Mouse (Mus musculus): ENCODE measurements around the gene 2410004P03Rik.

The 2410004P03Rik gene

DNA sequence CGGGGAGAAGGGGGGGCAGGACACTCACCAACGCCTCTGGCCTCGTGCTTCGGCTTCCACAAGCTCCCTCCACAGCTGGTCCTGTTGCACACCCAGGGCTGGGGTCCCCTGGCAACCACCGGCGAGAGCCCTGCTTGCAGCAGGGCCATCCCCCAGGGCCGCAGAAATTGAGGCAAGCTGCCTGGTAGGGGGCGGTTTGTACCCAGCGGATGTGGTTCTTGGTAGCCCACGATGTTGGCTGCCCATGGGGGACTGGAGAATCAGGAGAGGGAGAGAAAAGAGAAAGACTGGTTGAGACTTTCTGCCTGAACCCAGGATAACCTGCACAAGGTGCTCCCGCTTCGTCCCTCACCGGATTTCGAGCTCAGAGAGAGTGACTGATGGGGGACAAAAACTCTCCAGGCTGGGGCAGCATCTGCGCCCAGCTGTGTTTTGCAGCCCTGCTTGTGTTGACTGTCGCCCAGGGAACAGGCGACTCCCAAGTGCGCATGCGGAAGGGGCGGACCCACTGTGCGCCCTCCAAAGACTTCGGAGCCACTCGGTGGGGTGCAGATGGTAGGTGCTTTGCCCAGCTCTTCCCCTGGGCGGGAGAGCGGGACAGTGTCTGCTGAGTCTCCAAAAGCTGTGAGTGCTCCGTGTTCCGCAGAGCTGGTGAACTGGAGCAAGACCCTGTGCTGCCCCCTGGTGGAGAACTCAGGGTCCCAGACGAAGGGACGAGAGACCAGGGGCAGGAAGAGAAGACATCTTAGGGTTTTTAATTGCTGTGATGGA lies at the start of gene 2410004P03Rik:
2410004P03Rik (minus strand) TSS at position 628 of the 771 bp plus-strand sequence.
- DNase-seq (ENCODE audit: low spot score in 2 of 2) = peak; percentile 69 to 74

DNA sequence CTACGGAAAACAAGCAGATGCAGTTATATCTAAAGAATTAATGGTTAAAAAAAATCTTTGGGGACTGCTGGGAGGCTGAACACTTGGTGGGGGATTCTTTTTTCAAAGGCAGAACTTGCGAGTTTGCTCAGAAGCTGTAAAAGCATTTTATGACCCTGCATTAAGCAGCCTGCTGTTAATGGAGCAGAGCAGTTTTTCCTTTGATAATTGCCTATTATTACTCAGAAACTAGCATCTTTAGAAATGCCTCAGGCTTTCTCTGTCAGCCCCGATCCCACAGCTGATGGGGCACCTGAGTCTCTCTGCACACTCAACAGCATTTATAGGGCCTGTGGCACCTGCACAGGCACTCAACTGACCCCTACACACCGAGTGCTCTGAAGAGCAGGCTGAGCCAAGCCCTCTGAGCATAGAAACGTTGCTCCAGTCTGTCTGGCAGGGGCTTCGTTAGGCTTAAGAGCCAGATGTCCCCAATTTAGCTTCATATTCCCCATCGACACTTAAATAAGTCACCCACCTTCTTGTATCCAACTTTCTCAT lies 49.7 kb upstream of the 2410004P03Rik start:
- no peak for DNase-seq (ENCODE audit: low spot score in 2 of 2)

- DNase-seq (ENCODE audit: low spot score in 2 of 2) = no peak
These were observed 47.0 kb upstream of the 2410004P03Rik start for GRCm38 (mm10) chr12:17058490-17058889.

GRCm38 (mm10) chr12:17057110-17057509 lies 45.6 kb upstream of the 2410004P03Rik start:
- DNase-seq (ENCODE audit: low spot score in 2 of 2) = no peak

DNA sequence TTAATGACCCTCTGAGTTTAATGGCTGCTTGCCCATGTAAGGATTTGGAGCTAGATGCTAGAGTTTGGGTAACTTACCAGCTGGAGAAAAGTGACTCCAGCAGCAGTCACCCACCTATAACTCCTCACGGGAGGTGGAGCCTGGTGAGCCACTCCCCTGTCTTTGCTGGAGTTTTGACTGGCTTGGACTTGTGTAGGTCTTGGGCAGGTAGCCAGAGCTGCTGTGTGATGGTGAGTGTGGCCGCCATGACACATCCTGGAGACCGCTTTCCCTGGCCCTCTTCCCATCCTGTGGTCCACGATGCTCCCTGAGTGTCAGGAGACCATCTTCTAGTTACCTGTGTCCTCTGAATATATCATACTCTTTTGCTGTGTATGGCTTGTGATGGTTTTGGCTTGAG lies 44.2 kb upstream of the 2410004P03Rik start:
- DNase-seq (ENCODE audit: low spot score in 2 of 2) = no peak

GRCm38 (mm10) chr12:17054691-17055090 lies 43.2 kb upstream of the 2410004P03Rik start:
- DNase-seq (ENCODE audit: low spot score in 2 of 2) = no peak

GRCm38 (mm10) chr12:17052673-17053072 lies 41.1 kb upstream of the 2410004P03Rik start:
- no peak for DNase-seq (ENCODE audit: low spot score in 2 of 2)

DNA sequence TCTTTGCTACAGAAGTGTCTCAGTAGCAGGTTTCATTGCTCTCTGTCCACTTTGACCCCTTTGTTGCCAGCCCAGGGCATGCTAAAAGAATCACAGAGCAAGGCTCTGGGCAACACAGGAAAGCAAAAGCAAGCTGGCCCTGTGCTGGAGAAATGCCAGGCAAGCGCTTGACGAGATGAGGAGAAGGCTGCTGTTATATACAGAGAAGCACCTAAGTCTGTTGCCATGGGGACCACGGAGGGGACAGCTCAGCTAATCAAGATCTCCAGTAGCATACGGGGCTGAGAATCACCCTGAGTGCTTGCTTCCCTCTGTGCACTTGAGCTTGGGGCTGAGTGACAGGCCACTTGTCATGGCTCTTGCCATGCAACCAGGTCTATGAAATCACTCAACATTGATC lies 39.5 kb upstream of the 2410004P03Rik start:
- no peak for DNase-seq (ENCODE audit: low spot score in 2 of 2)

GRCm38 (mm10) chr12:17049796-17050195 lies 38.3 kb upstream of the 2410004P03Rik start:
- DNase-seq (ENCODE audit: low spot score in 2 of 2) = no peak

DNA sequence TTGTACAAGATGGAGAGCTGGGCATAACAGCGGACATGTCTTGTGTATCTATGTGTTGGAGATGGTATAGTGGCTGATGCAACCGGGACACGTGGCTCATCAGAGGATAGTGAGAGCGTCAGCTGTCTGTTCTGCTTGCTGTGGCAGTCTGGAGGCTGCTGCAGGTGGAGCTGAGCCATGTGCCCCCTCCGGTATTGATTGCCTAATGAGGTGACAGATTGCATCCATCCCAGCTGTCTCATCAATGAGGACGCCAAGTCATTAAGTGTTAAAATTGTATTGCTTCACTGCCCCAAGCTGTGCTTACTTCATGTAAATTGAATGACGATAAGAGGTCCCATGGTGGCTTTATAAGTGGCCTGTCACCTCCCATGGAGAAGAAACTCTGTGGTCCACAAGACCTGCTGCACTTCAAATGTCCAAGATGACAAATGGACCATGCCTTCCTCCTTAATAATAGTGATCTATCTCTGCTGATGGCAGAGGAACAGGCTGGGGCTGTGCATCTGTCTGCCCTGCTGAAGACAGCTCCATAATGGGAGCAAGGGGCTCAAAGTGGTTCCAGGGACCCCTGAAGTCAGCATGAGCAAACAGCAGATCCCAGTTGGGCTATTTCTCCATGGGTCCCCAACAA lies 37.6 kb upstream of the 2410004P03Rik start:
- no peak for DNase-seq (ENCODE audit: low spot score in 2 of 2)

GRCm38 (mm10) chr12:17043311-17043710 lies 31.8 kb upstream of the 2410004P03Rik start:
- DNase-seq (ENCODE audit: low spot score in 2 of 2) = no peak

GRCm38 (mm10) chr12:17040567-17040966 lies 29.0 kb upstream of the 2410004P03Rik start:
- no peak for DNase-seq (ENCODE audit: low spot score in 2 of 2)

GRCm38 (mm10) chr12:17039415-17039814 lies 27.9 kb upstream of the 2410004P03Rik start:
- DNase-seq (ENCODE audit: low spot score in 2 of 2) = no peak

GRCm38 (mm10) chr12:17038246-17038645 lies 26.7 kb upstream of the 2410004P03Rik start:
- DNase-seq (ENCODE audit: low spot score in 2 of 2) = no peak

- DNase-seq (ENCODE audit: low spot score in 2 of 2) = no peak
These were observed 25.6 kb upstream of the 2410004P03Rik start for GRCm38 (mm10) chr12:17037053-17037610.

DNA sequence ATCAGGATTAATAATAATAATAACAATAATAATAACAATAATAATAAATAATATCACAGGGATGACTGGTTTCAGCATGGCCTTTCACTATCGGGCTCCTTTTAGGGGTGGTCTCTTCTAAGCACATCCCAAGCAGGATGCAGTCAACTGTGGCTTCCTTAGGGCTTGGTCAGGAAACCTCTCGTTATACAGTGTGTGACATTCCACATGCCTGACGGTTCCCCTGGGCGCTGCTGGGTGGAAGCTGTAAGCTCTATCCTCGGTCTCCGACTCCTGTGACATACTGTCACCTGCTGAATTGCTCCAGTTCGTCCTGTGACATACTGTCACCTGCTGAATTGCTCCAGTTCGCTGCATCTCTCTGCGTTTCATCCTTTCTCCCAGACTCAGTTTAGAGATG lies 25.0 kb upstream of the 2410004P03Rik start:
- no peak for DNase-seq (ENCODE audit: low spot score in 2 of 2)

GRCm38 (mm10) chr12:17035128-17035527 lies 23.6 kb upstream of the 2410004P03Rik start:
- peak; percentile 38 to 50 for DNase-seq (ENCODE audit: low spot score in 2 of 2)

GRCm38 (mm10) chr12:17034671-17035070 lies 23.1 kb upstream of the 2410004P03Rik start:
- DNase-seq (ENCODE audit: low spot score in 2 of 2) = no peak

- DNase-seq (ENCODE audit: low spot score in 2 of 2) = peak in 1 of 2 experiments; percentile 19
These were observed 21.9 kb upstream of the 2410004P03Rik start for GRCm38 (mm10) chr12:17033464-17033841.

- peak; percentile 50 to 52 for DNase-seq (ENCODE audit: low spot score in 2 of 2)
These were observed 21.4 kb upstream of the 2410004P03Rik start for GRCm38 (mm10) chr12:17032694-17033463.

DNA sequence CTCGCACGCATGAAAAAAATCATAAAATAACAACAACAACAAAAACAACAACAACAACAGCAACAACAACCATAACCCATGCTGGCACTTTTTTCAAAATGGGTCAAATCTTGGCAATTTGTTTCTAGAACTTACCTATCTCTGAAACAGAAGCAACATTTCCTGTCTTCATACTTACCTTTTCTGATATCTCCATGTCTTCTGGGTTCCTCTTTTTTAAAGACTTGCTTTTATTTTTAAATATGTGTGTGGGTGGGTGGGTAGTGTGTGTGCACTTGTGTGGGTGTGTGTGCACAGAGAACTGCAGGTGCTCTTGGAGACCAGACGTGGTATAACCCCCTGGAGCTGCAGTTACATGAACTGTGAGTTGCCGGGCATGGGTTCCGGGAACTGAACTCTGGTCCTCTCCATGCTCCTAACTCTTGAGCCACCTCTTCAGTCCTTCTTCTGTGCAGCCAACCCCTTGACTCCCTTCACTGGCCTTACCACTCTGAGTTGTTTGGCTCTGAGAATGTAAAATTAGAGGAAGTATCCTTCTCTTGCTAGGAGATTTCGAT lies 13.1 kb upstream of the 2410004P03Rik start:
- peak; percentile 25 to 47 for DNase-seq (ENCODE audit: low spot score in 2 of 2)

Data from spleen, postnatal 36 days (tissue).